Mouse (Mus musculus) neutrophil, adult 5-6 weeks (primary cell): ENCODE results near the gene Phactr2. TPM values are rescaled to one million over a fixed set of nuclear protein-coding genes. Genes with fewer than 3 reads are reported as not detected.

Experiments used
- total RNA-seq: library from RNA; stranded (forward); fragments of 200-1000 nt; gene quantifications from 2 replicates; pipeline ENCODE4 v1.2.3, GENCODE M21; 2017

Gene Phactr2
- total RNA-seq, 1 experiment from 2014 or later: 16.3 TPM

Other genes starting within 250 kb of the Phactr2 start
- 60.3 and 63.1 TPM in 2 replicates for gene Fuca2, start 25.1 kb upstream of the Phactr2 start, total RNA-seq
- gene Adat2, start 78.5 kb upstream of the Phactr2 start, total RNA-seq: 1.9 and 2.3 TPM in 2 replicates
- gene Pex3, start 78.7 kb upstream of the Phactr2 start, total RNA-seq: 15.2 and 21.9 TPM in 2 replicates